Mouse (Mus musculus) layer of hippocampus, postnatal 14 days (tissue): ENCODE measurements around the gene Naf1. TPM values are rescaled to one million over a fixed set of nuclear protein-coding genes. Genes with fewer than 3 reads are reported as not detected.

Experiments used
- total RNA-seq, 2 experiments: library from RNA; stranded (reverse); gene quantifications; 2 replicates each; pipeline ENCODE4 v1.2.3; 2021

Gene Naf1
- total RNA-seq, 2 experiments from 2014 or later, result 12.1 to 14.6 TPM

Other genes with a start within 250 kb of the Naf1 start
- gene Npy5r, start 172.1 kb upstream of the Naf1 start, total RNA-seq, result 1 to 10 TPM; 6.3 to 6.8 TPM
- 10 to 100 TPM; 23.1 to 23.9 TPM for gene Npy1r, start 163.0 kb upstream of the Naf1 start, total RNA-seq